Mouse (Mus musculus) heart, adult 10 weeks (tissue): ENCODE results near the gene Agrp. TPM values are rescaled to one million over a fixed set of nuclear protein-coding genes. Genes with fewer than 3 reads are reported as not detected.

Experiments used
- polyA plus RNA-seq: library from polyadenylated mRNA; stranded (reverse); fragments of 350-450 nt; fragmentation: Illumina TruSeq; extraction: RNeasy Lipid Tissue Mini Kit (QIAGEN cat#74804); gene quantifications from one replicate; pipeline ENCODE4 v1.2.3, GENCODE M21; 2014; ENCODE audit warnings: low read depth, low replicate concordance

Gene Agrp
- polyA plus RNA-seq: not detected

GRCm38 (mm10) chr8:105636963-105637510 lies at the start of gene Agrp:
Gene Agrp, minus strand, starts transcription at chr8:105637393.

GRCm38 (mm10) chr8:105685796-105686308 lies 48.7 kb upstream of the Agrp start, which contains the start of gene Carmil2:
Gene Carmil2, plus strand, starts transcription at chr8:105686274.

GRCm38 (mm10) chr8:105636018-105636962 lies 903 bp downstream of the Agrp start, which contains the start of gene Ctcf:
Gene Ctcf, plus strand, starts transcription at chr8:105636568.

GRCm38 (mm10) chr8:105604804-105605381 lies 32.3 kb downstream of the Agrp start, which contains the start of gene Ripor1:
Gene Ripor1, plus strand, starts transcription at chr8:105605255.

GRCm38 (mm10) chr8:105565952-105566702 lies 71.1 kb downstream of the Agrp start, which contains the start of gene Atp6v0d1:
Gene Atp6v0d1, minus strand, starts transcription at chr8:105566047.

GRCm38 (mm10) chr8:105518436-105519313 lies 118.5 kb downstream of the Agrp start, which contains the start of gene Hsd11b2:
Gene Hsd11b2, plus strand, starts transcription at chr8:105518755.

Other genes with a start within 250 kb of the Agrp start
- not detected for gene Kctd19, start 223.9 kb downstream of the Agrp start, polyA plus RNA-seq
- 1.1 TPM for gene Lrrc36, start 223.8 kb downstream of the Agrp start, polyA plus RNA-seq
- 66.4 TPM for gene Tppp3, start 165.9 kb downstream of the Agrp start, polyA plus RNA-seq
- gene Zdhhc1, start 140.5 kb downstream of the Agrp start, polyA plus RNA-seq: 23.5 TPM
- gene Hsd11b2, start 118.6 kb downstream of the Agrp start, polyA plus RNA-seq: not detected
- 51.3 TPM for gene Atp6v0d1, start 71.3 kb downstream of the Agrp start, polyA plus RNA-seq
- 39.6 TPM for gene Ripor1, start 32.1 kb downstream of the Agrp start, polyA plus RNA-seq
- gene Ctcf, start 825 bp downstream of the Agrp start, polyA plus RNA-seq: 38.0 TPM
- 0.29 TPM for gene Carmil2, start 48.9 kb upstream of the Agrp start, polyA plus RNA-seq
- 14.5 TPM for gene Acd, start 63.7 kb upstream of the Agrp start, polyA plus RNA-seq
- 13.2 TPM for gene Pard6a, start 63.8 kb upstream of the Agrp start, polyA plus RNA-seq
- gene 4933405L10Rik, start 70.3 kb upstream of the Agrp start, polyA plus RNA-seq: not detected
- gene Enkd1, start 70.8 kb upstream of the Agrp start, polyA plus RNA-seq: 1.3 TPM
- gene Gfod2, start 121.3 kb upstream of the Agrp start, polyA plus RNA-seq: 3.5 TPM
- 17.0 TPM for gene Ranbp10, start 190.0 kb upstream of the Agrp start, polyA plus RNA-seq
- not detected for gene Tsnaxip1, start 190.3 kb upstream of the Agrp start, polyA plus RNA-seq
- gene Cenpt, start 215.9 kb upstream of the Agrp start, polyA plus RNA-seq: 3.3 TPM
- 30.4 TPM for gene Thap11, start 217.7 kb upstream of the Agrp start, polyA plus RNA-seq
- gene Nutf2, start 223.2 kb upstream of the Agrp start, polyA plus RNA-seq: 108 TPM
- 29.2 TPM for gene Edc4, start 243.5 kb upstream of the Agrp start, polyA plus RNA-seq